Comparison of ENCODE assay signal across 13 mouse cellular contexts in the genomic region with DNA sequence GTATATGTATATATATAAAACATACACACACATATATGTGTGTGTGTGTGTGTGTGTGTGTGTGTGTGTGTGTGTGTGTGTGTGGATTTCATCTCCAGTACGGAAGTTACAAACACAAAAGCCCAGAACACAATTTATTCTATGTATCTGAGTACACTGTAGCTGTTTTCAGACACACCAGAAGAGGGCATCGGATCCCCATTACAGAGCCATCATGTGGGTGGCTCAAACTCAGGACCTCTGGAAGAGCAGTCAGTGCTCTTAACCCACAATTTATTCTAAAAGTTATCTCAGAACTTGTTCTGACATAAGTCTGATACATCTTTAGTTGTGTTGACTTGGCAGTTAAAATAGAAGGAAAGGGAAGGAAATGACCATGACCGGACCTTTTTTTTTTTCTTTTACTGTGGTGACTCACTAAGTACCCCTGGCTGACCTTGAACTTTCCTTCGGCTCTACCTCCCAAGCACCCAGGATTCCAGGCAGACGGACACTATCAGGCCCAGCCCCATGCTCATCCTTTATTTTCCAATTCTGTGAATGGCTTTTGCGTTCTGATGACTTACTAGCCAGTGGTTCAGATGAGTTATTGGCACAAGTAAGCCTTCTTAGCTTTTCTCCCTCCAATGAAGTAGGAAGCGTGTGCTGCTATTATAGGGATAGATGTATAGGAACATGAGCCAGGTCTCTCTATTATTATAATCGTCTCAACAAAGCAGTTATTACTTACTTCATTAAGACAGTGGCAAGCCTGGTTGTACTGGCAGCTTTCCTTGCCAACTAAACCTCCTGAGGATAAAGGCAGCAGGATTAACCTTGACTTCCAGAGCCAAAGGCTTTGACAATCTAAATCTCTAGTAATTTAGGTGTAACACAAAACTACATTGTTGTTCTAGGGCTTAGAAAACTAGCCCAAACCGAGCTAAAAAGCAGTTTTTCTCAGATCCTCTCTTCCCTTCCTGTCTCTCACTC. TPM values are rescaled to one million over a fixed set of nuclear protein-coding genes. Genes with fewer than 3 reads are reported as not detected.
DNase-seq lines count a peak whose midpoint lies in the region; ATAC-seq and TF ChIP-seq lines count a peak whose summit lies in the region.
"Had no signal": no experiment of that assay in that cellular context is flagged by ENCODE, and none has a peak within 500 bp of the region (broad histone marks: within the 10 kb centered on the region; RNA-seq: fewer than 3 reads in every experiment).

No protein-coding gene starts in this region.

- no peaks in the 10 kb centered on the region for H3K9me3 ChIP-seq in intestine, embryonic 14.5 days (ENCODE audit: control insufficient read depth, low read length)
- H3K9me3 ChIP-seq in intestine, embryonic 16.5 days (ENCODE audit: control insufficient read depth, low read length) = no peaks in the 10 kb centered on the region
- no peaks in the 10 kb centered on the region for H3K9me3 ChIP-seq in stomach, postnatal 0 days (ENCODE audit: control insufficient read depth, low read length)
- H3K9me3 ChIP-seq: forebrain, embryonic 15.5 days; kidney, embryonic 15.5 days had no signal

- H3K27ac ChIP-seq in intestine, embryonic 14.5 days (ENCODE audit: low read depth) = no peak overlapping the region
- H3K27ac ChIP-seq in intestine, embryonic 16.5 days (ENCODE audit: low read length) = no peak overlapping the region
- H3K27ac ChIP-seq in bone marrow macrophage, adult 2 months (ENCODE audit: insufficient read depth, low read depth, low read length) = peak overlapping the region; percentile 52
- H3K27ac ChIP-seq in stomach, postnatal 0 days (replicated peaks) = no peak overlapping the region
- H3K27ac ChIP-seq: forebrain, embryonic 15.5 days; kidney, embryonic 15.5 days had no signal

- TF ChIP-seq CTCF in bone marrow macrophage, adult 2 months (IDR thresholded peaks at IDR 0.05; ENCODE audit: low read depth, low read length) = no peak
- 0 out of 2 replicates have a peak, but pooled peaks have one; percentile 22 for TF ChIP-seq CTCF in stomach, postnatal 0 days (IDR thresholded peaks at IDR 0.05; ENCODE audit: low read depth)

- peak; percentile 42 for DNase-seq in intestine, embryonic 14.5 days (ENCODE audit: low spot score)
- DNase-seq in thymus, postnatal 14 days = peak; percentile 41
- DNase-seq in thymus, postnatal 10 days (ENCODE audit: low spot score in 2 of 2) = no peak
- no peak for DNase-seq in stomach, postnatal 0 days (ENCODE audit: low spot score)
- DNase-seq in layer of hippocampus, postnatal 10 days (ENCODE audit: low spot score in 2 of 2) = no peak
- DNase-seq: cerebellum, adult 11 months; embryo, embryonic 11 days; right cerebral cortex, postnatal 4 days had no signal

- H3K27me3 ChIP-seq in intestine, embryonic 14.5 days (replicated peaks; ENCODE audit: control insufficient read depth, insufficient read depth, low read length) = no peaks in the 10 kb centered on the region
- H3K27me3 ChIP-seq in intestine, embryonic 16.5 days (replicated peaks; ENCODE audit: control insufficient read depth, insufficient read depth, low read length) = no peaks in the 10 kb centered on the region
- H3K27me3 ChIP-seq in stomach, postnatal 0 days (ENCODE audit: control insufficient read depth, insufficient read depth, low read length) = no peaks in the 10 kb centered on the region
- H3K27me3 ChIP-seq: forebrain, embryonic 15.5 days had no signal

- no peak for ATAC-seq in intestine, embryonic 14.5 days (replicated peaks; ENCODE audit: low FRiP score, low TSS enrichment, low read depth)
- no peak for ATAC-seq in intestine, embryonic 16.5 days
- no peak for ATAC-seq in stomach, postnatal 0 days (ENCODE audit: low FRiP score, low TSS enrichment)
- ATAC-seq: forebrain, embryonic 15.5 days; lung, postnatal 0 days had no signal

- 79% methylated on average over 9 of the region's 9 CpGs for WGBS in intestine, embryonic 14.5 days
- WGBS in intestine, embryonic 16.5 days = 75% methylated on average over 9 of the region's 9 CpGs
- WGBS in stomach, postnatal 0 days = 56% methylated on average over 9 of the region's 9 CpGs

- H3K4me1 ChIP-seq in intestine, embryonic 14.5 days (replicated peaks; ENCODE audit: control insufficient read depth, insufficient read depth, low read length) = no peaks in the 10 kb centered on the region; the same call in 1 of the 2 replicates
- H3K4me1 ChIP-seq in intestine, embryonic 16.5 days (ENCODE audit: control insufficient read depth, insufficient read depth, low read length) = no peaks in the 10 kb centered on the region; the same call in 1 of the 2 replicates
- H3K4me1 ChIP-seq in bone marrow macrophage, adult 2 months (ENCODE audit: control insufficient read depth, insufficient read depth, low read length) = peaks cover 61% of the 10 kb centered on the region
- no peaks in the 10 kb centered on the region; the same call in 1 of the 2 replicates for H3K4me1 ChIP-seq in stomach, postnatal 0 days (replicated peaks; ENCODE audit: control insufficient read depth, insufficient read depth)

- no peak overlapping the region for H3K9ac ChIP-seq in intestine, embryonic 14.5 days (ENCODE audit: low read length)
- H3K9ac ChIP-seq in intestine, embryonic 16.5 days (ENCODE audit: low read depth, low read length) = no peak overlapping the region
- H3K9ac ChIP-seq in stomach, postnatal 0 days (ENCODE audit: low read length) = no peak overlapping the region
- H3K9ac ChIP-seq: forebrain, embryonic 15.5 days; kidney, embryonic 15.5 days had no signal

- TF ChIP-seq EP300 in stomach, postnatal 0 days (optimal IDR thresholded peaks at IDR 0.05) = no peak

- no peak overlapping the region for H3K4me2 ChIP-seq in intestine, embryonic 14.5 days (ENCODE audit: low read length)
- no peak overlapping the region for H3K4me2 ChIP-seq in intestine, embryonic 16.5 days (ENCODE audit: low read depth, low read length)
- H3K4me2 ChIP-seq in stomach, postnatal 0 days (replicated peaks; ENCODE audit: low read depth) = no peak overlapping the region
- H3K4me2 ChIP-seq: forebrain, embryonic 15.5 days; kidney, embryonic 15.5 days had no signal

- no peak for TF ChIP-seq POLR2A in bone marrow macrophage, adult 2 months (IDR thresholded peaks at IDR 0.05; ENCODE audit: borderline replicate concordance, low read depth, low read length)

- H3K36me3 ChIP-seq in intestine, embryonic 14.5 days (ENCODE audit: control insufficient read depth, insufficient read depth, low read length) = no peaks in the 10 kb centered on the region
- H3K36me3 ChIP-seq in intestine, embryonic 16.5 days (ENCODE audit: control insufficient read depth, insufficient read depth, low read length) = no peaks in the 10 kb centered on the region
- H3K36me3 ChIP-seq in stomach, postnatal 0 days (ENCODE audit: control insufficient read depth, insufficient read depth, low read length) = no peaks in the 10 kb centered on the region
- H3K36me3 ChIP-seq: forebrain, embryonic 15.5 days; kidney, embryonic 15.5 days had no signal

- H3K4me3 ChIP-seq in intestine, embryonic 14.5 days (ENCODE audit: low read depth, low read length) = no peak overlapping the region
- H3K4me3 ChIP-seq in intestine, embryonic 16.5 days (ENCODE audit: low read length) = no peak overlapping the region
- H3K4me3 ChIP-seq in bone marrow macrophage, adult 2 months (ENCODE audit: insufficient read depth, low read length) = no peak overlapping the region
- H3K4me3 ChIP-seq in stomach, postnatal 0 days (ENCODE audit: low read depth, low read length) = no peak overlapping the region
- H3K4me3 ChIP-seq: forebrain, embryonic 15.5 days; kidney, embryonic 15.5 days had no signal

RNA-seq across cellular contexts. Expression of a gene that starts 6.0 kb away (rescaled TPM):
- 26.2 and 26.6 TPM in 2 replicates for polyA plus RNA-seq in intestine, embryonic 14.5 days (2014; fragmentation: Nextera tagmentation; extraction: Ambion mirVana)
- polyA plus RNA-seq in intestine, embryonic 16.5 days (2015; fragmentation: Nextera tagmentation; extraction: Ambion mirVana) = 48.2 and 61.4 TPM in 2 replicates
- polyA plus RNA-seq in bone marrow macrophage, adult 2 months (2012; ENCODE audit: insufficient read depth, insufficient read length, missing spikeins) = 59.0 and 61.3 TPM in 2 replicates
- polyA plus RNA-seq in stomach, postnatal 0 days (2015; fragmentation: Nextera tagmentation; extraction: Ambion mirVana) = 2.5 and 2.6 TPM in 2 replicates
- 1 to 10 TPM; 2.1 to 2.2 TPM for total RNA-seq in layer of hippocampus, postnatal 10 days (2021)

Comparison
In these comparisons a context has a peak if more than half of its experiments do, and no peak if none do; other contexts are left out.
1. DNase-seq: peak in intestine, embryonic 14.5 days (single experiment) and thymus, postnatal 14 days (single experiment); none in thymus, postnatal 10 days (0 of 2), stomach, postnatal 0 days (single experiment) and layer of hippocampus, postnatal 10 days (0 of 2).